In genomic region chr2:93779081-93779896, GRCm38 (mm10) we compare ENCODE assay signal across 12 mouse cellular contexts. TPM values are rescaled to one million over a fixed set of nuclear protein-coding genes. Genes with fewer than 3 reads are reported as not detected.
DNase-seq lines count a peak whose midpoint lies in the region; ATAC-seq lines count a peak whose summit lies in the region.
"Had no signal": no experiment of that assay in that cellular context is flagged by ENCODE, and none has a peak within 500 bp of the region (broad histone marks: within the 10 kb centered on the region; RNA-seq: fewer than 3 reads in every experiment).

No protein-coding gene starts in this region.

- peaks cover 52% of the 10 kb centered on the region for H3K4me1 ChIP-seq in forebrain, embryonic 10.5 days
- H3K4me1 ChIP-seq in forebrain, embryonic 11.5 days (replicated peaks; ENCODE audit: control insufficient read depth, insufficient read depth, low read length), result peaks cover 4% of the 10 kb centered on the region; the same call in 1 of the 2 replicates
- H3K4me1 ChIP-seq in embryonic facial prominence, embryonic 12.5 days, result peaks cover 60% of the 10 kb centered on the region
- peaks cover 60% of the 10 kb centered on the region for H3K4me1 ChIP-seq in limb, embryonic 15.5 days

- intact Hi-C loops in left cerebral cortex, postnatal 4 days (cut with DNase I), result no loop called here

- no peaks in the 10 kb centered on the region for H3K9me3 ChIP-seq in forebrain, embryonic 10.5 days
- no peaks in the 10 kb centered on the region for H3K9me3 ChIP-seq in forebrain, embryonic 11.5 days (ENCODE audit: control insufficient read depth, low read length)
- H3K9me3 ChIP-seq in embryonic facial prominence, embryonic 12.5 days, result no peaks in the 10 kb centered on the region
- no peaks in the 10 kb centered on the region for H3K9me3 ChIP-seq in limb, embryonic 15.5 days
- H3K9me3 ChIP-seq: liver, embryonic 13.5 days; midbrain, embryonic 15.5 days had no signal

- H3K9ac ChIP-seq in forebrain, embryonic 11.5 days (ENCODE audit: low read length), result no peak overlapping the region
- H3K9ac ChIP-seq in embryonic facial prominence, embryonic 12.5 days, result no peak overlapping the region; the same call in 1 of the 2 replicates
- no peak overlapping the region for H3K9ac ChIP-seq in limb, embryonic 15.5 days
- H3K9ac ChIP-seq: forebrain, postnatal 0 days; liver, embryonic 13.5 days; midbrain, embryonic 15.5 days had no signal

- peak overlapping the region; percentile 58; the same call in 1 of the 2 replicates for H3K27ac ChIP-seq in forebrain, embryonic 10.5 days
- no peak overlapping the region for H3K27ac ChIP-seq in forebrain, embryonic 11.5 days (ENCODE audit: low read depth, low read length)
- H3K27ac ChIP-seq in embryonic facial prominence, embryonic 12.5 days, result peak overlapping the region; percentile 46; the same call in 1 of the 2 replicates
- 0 out of 2 replicates have a peak overlapping the region, but pooled peaks have one; percentile 14 for H3K27ac ChIP-seq in limb, embryonic 15.5 days
- H3K27ac ChIP-seq: liver, embryonic 13.5 days; midbrain, embryonic 15.5 days had no signal

- H3K4me3 ChIP-seq in forebrain, embryonic 10.5 days, result no peak overlapping the region
- no peak overlapping the region for H3K4me3 ChIP-seq in forebrain, embryonic 11.5 days (ENCODE audit: low read depth, low read length)
- H3K4me3 ChIP-seq in embryonic facial prominence, embryonic 12.5 days, result no peak overlapping the region
- no peak overlapping the region for H3K4me3 ChIP-seq in limb, embryonic 15.5 days
- H3K4me3 ChIP-seq: liver, embryonic 13.5 days; midbrain, embryonic 15.5 days had no signal

- no peak overlapping the region for H3K4me2 ChIP-seq in forebrain, embryonic 11.5 days (ENCODE audit: low read depth, low read length, severe bottlenecking)
- H3K4me2 ChIP-seq in embryonic facial prominence, embryonic 12.5 days (replicated peaks), result no peak overlapping the region
- no peak overlapping the region for H3K4me2 ChIP-seq in limb, embryonic 15.5 days
- H3K4me2 ChIP-seq: liver, embryonic 13.5 days; midbrain, embryonic 15.5 days had no signal

- H3K36me3 ChIP-seq in forebrain, embryonic 10.5 days (replicated peaks), result 0 out of 2 replicates have a peak, but pooled peaks cover 5% of the 10 kb centered on the region
- H3K36me3 ChIP-seq in forebrain, embryonic 11.5 days (ENCODE audit: control insufficient read depth, insufficient read depth, low read length), result no peaks in the 10 kb centered on the region
- peaks cover 4% of the 10 kb centered on the region; the same call in 1 of the 2 replicates for H3K36me3 ChIP-seq in embryonic facial prominence, embryonic 12.5 days
- no peaks in the 10 kb centered on the region for H3K36me3 ChIP-seq in limb, embryonic 15.5 days
- H3K36me3 ChIP-seq: midbrain, embryonic 15.5 days had no signal

- no peak for DNase-seq in forebrain, embryonic 10.5 days (ENCODE audit: extremely low spot score, low spot score)
- no peak for DNase-seq in forebrain, embryonic 11.5 days (ENCODE audit: low spot score)
- DNase-seq in left cerebral cortex, postnatal 4 days, result peak; percentile 72
- DNase-seq in left cerebral cortex, adult 11 months (ENCODE audit: low spot score), result no peak
- DNase-seq in urinary bladder, postnatal 36 days (ENCODE audit: low spot score in 2 of 2), result no peak
- DNase-seq in thymus, postnatal 0 days (ENCODE audit: low spot score), result no peak
- DNase-seq: forebrain, postnatal 0 days; liver, embryonic 13.5 days had no signal

- WGBS in forebrain, embryonic 10.5 days, result 79% methylated on average over 16 of the region's 16 CpGs
- 73% methylated on average over 16 of the region's 16 CpGs for WGBS in forebrain, embryonic 11.5 days
- 63% methylated on average over 16 of the region's 16 CpGs for WGBS in embryonic facial prominence, embryonic 12.5 days
- 35% methylated on average over 16 of the region's 16 CpGs for WGBS in limb, embryonic 15.5 days

- H3K27me3 ChIP-seq in forebrain, embryonic 10.5 days (ENCODE audit: poor library complexity, severe bottlenecking), result no peaks in the 10 kb centered on the region
- H3K27me3 ChIP-seq in forebrain, embryonic 11.5 days (ENCODE audit: control insufficient read depth, insufficient read depth, low read length), result no peaks in the 10 kb centered on the region
- H3K27me3 ChIP-seq in embryonic facial prominence, embryonic 12.5 days, result no peaks in the 10 kb centered on the region
- 0 out of 2 replicates have a peak, but pooled peaks cover under 1% of the 10 kb centered on the region for H3K27me3 ChIP-seq in limb, embryonic 15.5 days
- H3K27me3 ChIP-seq: CH12.LX; liver, embryonic 13.5 days; midbrain, embryonic 15.5 days had no signal

- ATAC-seq in forebrain, embryonic 11.5 days (replicated peaks; ENCODE audit: low FRiP score), result no peak
- no peak for ATAC-seq in embryonic facial prominence, embryonic 12.5 days (ENCODE audit: insufficient number of reproducible peaks, insufficient read depth, low FRiP score, low TSS enrichment)
- no peak for ATAC-seq in limb, embryonic 15.5 days (ENCODE audit: insufficient number of reproducible peaks, low FRiP score, low TSS enrichment, low read depth)
- ATAC-seq: forebrain, postnatal 0 days; midbrain, embryonic 15.5 days had no signal

RNA-seq across cellular contexts. Expression of gene Ext2, which starts 43.1 kb away (rescaled TPM):
- polyA plus RNA-seq in forebrain, embryonic 10.5 days (2016; fragmentation: Nextera tagmentation; extraction: Ambion mirVana), result 64.6 and 69.8 TPM in 2 replicates
- 78.3 and 78.6 TPM in 2 replicates for polyA plus RNA-seq in forebrain, embryonic 11.5 days (2014; fragmentation: Nextera tagmentation; extraction: Ambion mirVana)
- 10 to 100 TPM; 66.8 to 68.4 TPM for total RNA-seq in left cerebral cortex, postnatal 4 days (2021)
- polyA plus RNA-seq in embryonic facial prominence, embryonic 12.5 days (2016; fragmentation: Nextera tagmentation; extraction: Ambion mirVana), result 105 and 112 TPM in 2 replicates
- 114 and 121 TPM in 2 replicates for polyA plus RNA-seq in limb, embryonic 15.5 days (2015; fragmentation: Nextera tagmentation; extraction: Ambion mirVana)
- polyA plus RNA-seq in thymus, postnatal 0 days (2015; fragmentation: Nextera tagmentation; extraction: Ambion mirVana), result 48.3 and 49.5 TPM in 2 replicates
